Mouse (Mus musculus) hematopoietic stem cell, adult 5-6 weeks (primary cell): Measurements from ENCODE around the gene Myo10. TPM values are rescaled to one million over a fixed set of nuclear protein-coding genes. Genes with fewer than 3 reads are reported as not detected.
A peak's percentile ranks its signal among the peaks of the same experiment; 100 is the strongest.

Experiments
- ATAC-seq, 2 experiments: fragments of 125-278 bp in 1 of 2; replicated peaks in 1 of 2; 2 replicates each; pipeline ENCODE4 v1.8.0; 2016 to 2017; ENCODE audit warnings: inconsistent platforms in 2 of 2, mild to moderate bottlenecking in 2 of 2, moderate number of reproducible peaks in 2 of 2, low read depth in 1 of 2, moderate TSS enrichment in 1 of 2; ENCODE audit not compliant: low FRiP score in 2 of 2, poor library complexity in 2 of 2, severe bottlenecking in 2 of 2, insufficient read depth in 1 of 2, low TSS enrichment in 1 of 2
- total RNA-seq: library from RNA; stranded (forward); fragments of 172-1452, 232-1000 nt; gene quantifications from 2 replicates; pipeline ENCODE4 v1.2.3, GENCODE M21; 2017

The Myo10 gene
- total RNA-seq, 1 experiment from 2014 or later = 9.3 TPM

GRCm38 (mm10) chr15:25726814-25727213 is 104.5 kb downstream of the Myo10 start:
- peak; percentile 13 to 38; a peak in 1 of 4 replicates for ATAC-seq

GRCm38 (mm10) chr15:25728501-25728900 is 106.2 kb downstream of the Myo10 start:
- ATAC-seq = no peak

- peak; percentile 66 to 70 for ATAC-seq
Measured at GRCm38 (mm10) chr15:25731053-25731452, 108.7 kb downstream of the Myo10 start.

GRCm38 (mm10) chr15:25732758-25733428 is 110.6 kb downstream of the Myo10 start:
- peak in 1 of 2 experiments; percentile 38; a peak in 1 of 4 replicates for ATAC-seq

GRCm38 (mm10) chr15:25733739-25734430 is 111.6 kb downstream of the Myo10 start:
- ATAC-seq = peak; percentile 72 to 78

- ATAC-seq = no peak
Measured at GRCm38 (mm10) chr15:25736531-25736930, 114.2 kb downstream of the Myo10 start.

GRCm38 (mm10) chr15:25740271-25740670 is 117.9 kb downstream of the Myo10 start:
- no peak for ATAC-seq

GRCm38 (mm10) chr15:25742196-25742595 is 119.9 kb downstream of the Myo10 start:
- no peak for ATAC-seq

- ATAC-seq = no peak
Measured at GRCm38 (mm10) chr15:25751510-25751909, 129.2 kb downstream of the Myo10 start.

- ATAC-seq = no peak
Measured at GRCm38 (mm10) chr15:25752597-25752996, 130.3 kb downstream of the Myo10 start.

GRCm38 (mm10) chr15:25753003-25753402 is 130.7 kb downstream of the Myo10 start:
- no peak for ATAC-seq

GRCm38 (mm10) chr15:25753878-25754277 is 131.6 kb downstream of the Myo10 start:
- ATAC-seq = no peak

- ATAC-seq = peak in 1 of 2 experiments; percentile 33; a peak in 1 of 4 replicates
Measured at GRCm38 (mm10) chr15:25754342-25754951, 132.1 kb downstream of the Myo10 start.

GRCm38 (mm10) chr15:25755536-25755935 is 133.2 kb downstream of the Myo10 start:
- no peak for ATAC-seq

- ATAC-seq = peak; percentile 18 to 47; a peak in 3 of 4 replicates
Measured at GRCm38 (mm10) chr15:25756072-25756471, 133.7 kb downstream of the Myo10 start.

- ATAC-seq = 0 out of 4 replicates have a peak, but pooled peaks of 1 of the 2 experiments have one; percentile 2
Measured at GRCm38 (mm10) chr15:25758037-25758436, 135.7 kb downstream of the Myo10 start.

GRCm38 (mm10) chr15:25758500-25759086 is 136.3 kb downstream of the Myo10 start:
- peak; percentile 69 to 73 for ATAC-seq

- no peak for ATAC-seq
Measured at GRCm38 (mm10) chr15:25760304-25760703, 138.0 kb downstream of the Myo10 start.
